Mouse (Mus musculus): ENCODE measurements at regions not wholly inside any gene's neighbourhood (a gene's known extent, or its start where the extent isn't known, plus 50 kb on each side); places are given as distances from the start of the nearest gene placed in this dataset.
A peak's percentile ranks its signal among the peaks of the same experiment; 100 is the strongest.
"Not testable (repeated sequence)": the region's sequence is repeated elsewhere in the genome, so short reads cannot be mapped to it uniquely, and the experiment has no call there.

DNA sequence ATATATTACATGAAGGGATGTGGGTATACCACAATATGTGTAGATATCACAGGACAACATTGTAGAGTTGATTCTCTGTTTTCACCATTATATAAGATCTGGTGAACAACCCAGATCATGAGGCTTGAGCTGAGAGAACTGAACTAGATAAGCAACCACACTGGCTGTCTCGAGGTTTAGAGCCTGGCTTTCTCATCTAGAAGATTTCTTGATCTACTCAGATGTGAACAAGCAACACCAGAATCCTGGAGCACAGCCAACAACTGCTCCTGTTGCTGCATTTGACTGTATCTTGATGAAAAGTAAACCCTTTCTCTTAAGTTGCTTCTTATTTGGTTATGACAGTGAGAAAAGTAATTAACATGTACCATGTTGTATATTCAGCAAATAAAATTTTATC lies 182.1 kb upstream of the Cntn3 start (continued):
- TF ChIP-seq GABPA (IDR thresholded peaks at IDR 0.05; ENCODE audit: low read depth, low read length), result no peak
- TF ChIP-seq SMC3 (IDR thresholded peaks at IDR 0.05; ENCODE audit: low read depth, low read length), result no peak
- no peak for TF ChIP-seq POLR2AphosphoS5 (IDR thresholded peaks at IDR 0.05; ENCODE audit: borderline replicate concordance, low read depth, low read length)
- no peak for TF ChIP-seq POLR2A (IDR thresholded peaks at IDR 0.05; ENCODE audit: control insufficient read depth in 1 of 2, insufficient read depth in 1 of 2, low read depth in 1 of 2, low read length in 2 of 2, poor library complexity in 1 of 2)
- no peak for TF ChIP-seq TBP (IDR thresholded peaks at IDR 0.05; ENCODE audit: low read depth, low read length)
- no peak for TF ChIP-seq TAL1 (IDR thresholded peaks at IDR 0.05; ENCODE audit: low read length)
- TF ChIP-seq JUND (IDR thresholded peaks at IDR 0.05; ENCODE audit: low read depth, low read length), result no peak
- TF ChIP-seq TCF12 (IDR thresholded peaks at IDR 0.05; ENCODE audit: low read depth, low read length), result peak; percentile 35; the same call in 1 of the 2 replicates
- TF ChIP-seq ZNF384 (IDR thresholded peaks at IDR 0.05; ENCODE audit: low read depth, low read length), result no peak
- no peak for TF ChIP-seq ZC3H11A (IDR thresholded peaks at IDR 0.05; ENCODE audit: low read depth, low read length)
- no peak for TF ChIP-seq MAFK (IDR thresholded peaks at IDR 0.05; ENCODE audit: borderline replicate concordance, low read depth, low read length)
- no peak for TF ChIP-seq NELFE (IDR thresholded peaks at IDR 0.05; ENCODE audit: low read depth, low read length)
- no peak for TF ChIP-seq USF2 (IDR thresholded peaks at IDR 0.05; ENCODE audit: borderline replicate concordance in 1 of 2, insufficient read depth in 1 of 2, low read depth in 1 of 2, low read length in 2 of 2)
- no peak for TF ChIP-seq ZKSCAN1 (IDR thresholded peaks at IDR 0.05; ENCODE audit: low read depth, low read length)

- TF ChIP-seq GATA1 (IDR thresholded peaks at IDR 0.05; ENCODE audit: low read depth, low read length) (0 out of 2 replicates have a peak, but pooled peaks have one; percentile 40), EP300 (IDR thresholded peaks at IDR 0.05; ENCODE audit: low read depth in 1 of 2, low read length in 2 of 2) (peak in 1 of 2 experiments; percentile 45; a peak in 2 of 4 replicates)
- not testable (repeated sequence) for H3K4me3 ChIP-seq (ENCODE audit: control insufficient read depth in 1 of 2, insufficient read depth in 1 of 2, low read depth in 2 of 2, low read length in 2 of 2); H3K27me3 ChIP-seq (ENCODE audit: control insufficient read depth in 1 of 2, insufficient read depth in 2 of 2, low read length in 2 of 2); H3K79me2 ChIP-seq (ENCODE audit: control insufficient read depth, insufficient read depth, low read length, poor library complexity); H3K36me3 ChIP-seq (ENCODE audit: control insufficient read depth in 1 of 2, insufficient read depth in 2 of 2, low read length in 2 of 2); H3K9ac ChIP-seq (ENCODE audit: control insufficient read depth, low read depth, low read length, poor library complexity, severe bottlenecking); H3K9me3 ChIP-seq (replicated peaks; ENCODE audit: insufficient read depth, low read length); H3K4me1 ChIP-seq (ENCODE audit: control insufficient read depth in 1 of 2, insufficient read depth in 2 of 2, low read length in 2 of 2)
- peak overlapping the region; percentile 49 for H3K27ac ChIP-seq (ENCODE audit: control insufficient read depth, low read depth, low read length)
- DNase-seq (ENCODE audit: low read depth, low spot score), result peak; percentile 70
Measured at GRCm38 (mm10) chr6:102750161-102750560, 177.3 kb upstream of the Cntn3 start.

DNA sequence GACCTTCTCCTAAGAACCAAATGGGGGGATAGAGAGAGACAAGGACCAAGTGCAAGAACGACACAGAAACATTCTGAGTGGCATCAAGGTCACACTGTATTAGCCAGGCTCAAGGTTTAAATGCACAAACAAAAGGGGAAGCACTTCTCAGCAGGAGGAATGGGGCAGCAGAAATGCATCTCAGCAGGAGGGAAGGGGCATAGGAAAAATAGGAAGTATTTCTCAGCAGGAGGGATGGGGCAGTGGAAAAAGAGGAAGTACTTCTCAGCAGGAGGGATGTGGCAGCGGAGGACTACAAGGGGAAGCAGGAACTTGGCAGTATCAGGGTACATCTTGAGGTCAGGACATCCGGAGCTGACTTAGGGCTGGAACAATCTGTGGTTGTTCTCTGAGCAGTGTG lies 173.5 kb upstream of the Cntn3 start:
- not testable (repeated sequence) for H3K27me3 ChIP-seq (ENCODE audit: control insufficient read depth in 1 of 2, insufficient read depth in 2 of 2, low read length in 2 of 2); H3K4me3 ChIP-seq (ENCODE audit: control insufficient read depth in 1 of 2, insufficient read depth in 1 of 2, low read depth in 2 of 2, low read length in 2 of 2); H3K36me3 ChIP-seq (ENCODE audit: control insufficient read depth in 1 of 2, insufficient read depth in 2 of 2, low read length in 2 of 2); H3K9me3 ChIP-seq (replicated peaks; ENCODE audit: insufficient read depth, low read length); H3K27ac ChIP-seq (ENCODE audit: control insufficient read depth, low read depth, low read length); H3K9ac ChIP-seq (ENCODE audit: control insufficient read depth, low read depth, low read length, poor library complexity, severe bottlenecking); H3K4me1 ChIP-seq (ENCODE audit: control insufficient read depth in 1 of 2, insufficient read depth in 2 of 2, low read length in 2 of 2); H3K79me2 ChIP-seq (ENCODE audit: control insufficient read depth, insufficient read depth, low read length, poor library complexity)
- peak; percentile 57 for DNase-seq (ENCODE audit: low read depth, low spot score)
